Mouse (Mus musculus) forebrain, embryonic 10.5 days (tissue): ENCODE data around the gene Arl11. TPM values are rescaled to one million over a fixed set of nuclear protein-coding genes. Genes with fewer than 3 reads are reported as not detected.

Source experiments
- DNase-seq: peaks from one replicate; pipeline ENCODE4 v3.0.0-alpha.2; 2017; ENCODE audit warnings: low spot score; ENCODE audit errors: extremely low spot score
- H3K27ac ChIP-seq: fragments of 300-500 bp; sonication (generic); 2 replicates; pipeline ENCODE4 v1.5.1; 2016; ENCODE audit warnings: mild to moderate bottlenecking
- H3K27me3 ChIP-seq: fragments of 300-500 bp; sonication (generic); 2 replicates; pipeline ENCODE4 v1.6.1; 2016; ENCODE audit warnings: mild to moderate bottlenecking; ENCODE audit not compliant: poor library complexity, severe bottlenecking
- H3K36me3 ChIP-seq: fragments of 300-500 bp; sonication (generic); replicated peaks from 2 replicates; pipeline ENCODE4 v1.6.1; 2016; ENCODE audit warnings: mild to moderate bottlenecking, moderate library complexity
- H3K4me1 ChIP-seq: fragments of 300-500 bp; sonication (generic); 2 replicates; pipeline ENCODE4 v1.6.1; 2016
- H3K4me3 ChIP-seq: fragments of 300-500 bp; sonication (generic); 2 replicates; pipeline ENCODE4 v1.5.1; 2016; ENCODE audit warnings: mild to moderate bottlenecking, moderate library complexity
- H3K9me3 ChIP-seq: fragments of 300-500 bp; sonication (generic); 2 replicates; pipeline ENCODE4 v1.6.1; 2016; ENCODE audit warnings: mild to moderate bottlenecking, moderate library complexity
- WGBS: fragments of 180-500 bp; shearing (Covaris S2); methylation state at CpG from one replicate; pipeline ENCODE4 v1.1.7; 2016; 5-methylcytosine and 5-hydroxymethylcytosine counted together
- polyA plus RNA-seq: library from polyadenylated mRNA; unstranded; fragments of >200 nt; fragmentation: Nextera tagmentation; extraction: Ambion mirVana; gene quantifications from 2 replicates; pipeline ENCODE4 v1.2.1, GENCODE M21; 2016

Arl11 gene
- polyA plus RNA-seq = 0.19 and 0.31 TPM in 2 replicates

DNA sequence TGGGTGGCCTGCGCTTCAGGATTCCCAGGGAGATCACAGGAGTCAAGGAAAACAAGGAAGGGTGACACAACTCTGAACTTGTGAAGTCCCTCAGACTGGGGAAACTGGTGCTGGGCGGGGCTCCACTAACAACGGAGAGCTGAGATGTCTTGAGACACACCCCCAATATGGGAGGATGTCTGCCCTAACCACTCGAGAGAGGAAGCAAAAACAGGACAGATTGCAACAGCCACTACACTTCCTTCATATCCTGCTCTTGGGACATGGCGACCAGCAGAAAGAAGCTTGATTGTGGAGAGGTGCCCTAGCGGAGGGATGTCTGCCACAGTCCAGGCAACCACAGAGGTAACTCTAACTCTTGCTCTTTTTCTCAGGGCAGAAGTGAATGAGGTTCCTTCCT, at the start of gene Arl11:
TSS of gene Arl11 (plus strand) at position 161 of the 400 bp plus-strand sequence.
- peaks cover 6% of the 10 kb centered on the region; the same call in 1 of the 2 replicates for H3K4me1 ChIP-seq
- no peak within 1 kb of the TSS for H3K27ac ChIP-seq
- no peaks in the 10 kb centered on the region for H3K9me3 ChIP-seq
- 73% methylated on average over 6 of the region's 6 CpGs for WGBS
- no peak for DNase-seq
- H3K36me3 ChIP-seq = no peaks in the 10 kb centered on the region
- H3K4me3 ChIP-seq = no peak within 1 kb of the TSS
- no peaks in the 10 kb centered on the region for H3K27me3 ChIP-seq

DNA sequence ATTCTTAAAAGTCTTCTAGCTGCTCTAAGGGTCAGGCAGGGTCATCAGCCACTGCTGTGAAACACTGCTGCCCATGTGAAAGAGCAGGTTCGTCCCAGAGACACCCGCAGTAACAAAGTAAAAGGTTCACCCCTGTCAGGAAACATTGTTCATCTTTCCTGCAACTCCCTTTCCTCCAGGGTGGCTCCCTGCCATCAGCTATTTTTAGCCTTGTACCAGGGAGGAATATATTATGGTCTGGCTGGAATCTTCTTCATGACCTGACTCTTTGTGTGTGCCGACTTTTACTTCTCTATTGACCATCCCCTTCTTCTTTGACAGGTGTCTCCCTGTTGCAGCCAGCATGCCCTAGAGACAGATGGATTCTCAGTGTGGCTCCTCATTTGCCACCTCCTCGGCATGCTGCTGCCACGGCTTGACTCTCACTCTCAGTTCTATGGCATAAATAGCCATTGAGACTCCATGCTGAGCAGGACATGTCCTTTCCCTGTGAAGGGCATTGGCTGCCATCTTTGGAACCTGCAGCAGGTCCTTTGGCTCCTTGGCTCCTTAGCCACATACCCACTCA, 41.6 kb upstream of the Arl11 start:
- Histone ChIP-seq H3K4me1 (no peaks in the 10 kb centered on the region), H3K27ac (no peak overlapping the region), H3K4me3 (no peak overlapping the region), H3K27me3 (peaks cover 14% of the 10 kb centered on the region), H3K36me3 (no peaks in the 10 kb centered on the region), H3K9me3 (no peaks in the 10 kb centered on the region)
- WGBS = 72% methylated on average over 5 of the region's 5 CpGs
- DNase-seq = no peak

DNA sequence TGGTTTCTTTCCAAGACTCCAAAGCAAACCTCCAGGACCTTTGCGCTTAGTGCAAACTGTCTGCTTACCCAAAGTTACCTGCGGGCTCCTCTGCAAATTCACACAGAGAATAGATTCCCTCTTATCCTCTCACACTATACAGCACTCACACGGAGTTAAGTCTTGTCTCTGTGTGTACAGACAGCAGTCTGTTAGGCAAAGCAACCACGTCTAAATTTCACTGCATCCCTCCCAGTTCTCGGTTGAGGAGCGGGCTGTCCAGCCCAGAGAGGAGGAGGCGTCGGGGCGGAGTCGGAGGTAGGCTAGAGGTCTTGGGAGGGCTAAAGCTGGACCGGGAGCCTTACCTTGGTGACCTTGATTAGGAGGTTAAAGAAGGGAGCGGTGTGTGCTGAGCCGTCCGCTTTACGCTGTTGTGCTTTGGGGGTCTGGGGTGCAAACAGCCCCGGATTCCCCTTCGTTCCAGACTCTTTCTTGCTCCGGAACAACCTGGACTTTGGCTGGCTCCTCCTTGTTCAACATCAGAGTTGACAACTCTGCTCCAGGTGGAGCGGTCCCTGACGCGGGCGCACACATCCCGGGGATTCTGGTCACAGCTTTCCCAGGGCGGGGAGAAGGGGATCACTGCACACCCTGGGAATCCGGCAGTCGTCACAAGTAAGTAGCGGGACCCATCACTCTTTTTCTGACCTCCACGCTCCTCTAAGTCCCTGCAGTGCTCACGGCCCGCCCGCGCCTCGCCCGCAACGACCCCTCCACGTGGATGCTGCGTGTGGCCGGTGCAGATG, 34.9 kb upstream of the Arl11 start:
- Histone ChIP-seq H3K27me3 (peaks cover 52% of the 10 kb centered on the region), H3K4me3 (peak overlapping the region; percentile 40), H3K27ac (no peak overlapping the region), H3K36me3 (no peaks in the 10 kb centered on the region), H3K9me3 (no peaks in the 10 kb centered on the region), H3K4me1 (peaks cover 12% of the 10 kb centered on the region)
- DNase-seq = no peak
- WGBS = 10% methylated on average over 38 of the region's 38 CpGs

DNA sequence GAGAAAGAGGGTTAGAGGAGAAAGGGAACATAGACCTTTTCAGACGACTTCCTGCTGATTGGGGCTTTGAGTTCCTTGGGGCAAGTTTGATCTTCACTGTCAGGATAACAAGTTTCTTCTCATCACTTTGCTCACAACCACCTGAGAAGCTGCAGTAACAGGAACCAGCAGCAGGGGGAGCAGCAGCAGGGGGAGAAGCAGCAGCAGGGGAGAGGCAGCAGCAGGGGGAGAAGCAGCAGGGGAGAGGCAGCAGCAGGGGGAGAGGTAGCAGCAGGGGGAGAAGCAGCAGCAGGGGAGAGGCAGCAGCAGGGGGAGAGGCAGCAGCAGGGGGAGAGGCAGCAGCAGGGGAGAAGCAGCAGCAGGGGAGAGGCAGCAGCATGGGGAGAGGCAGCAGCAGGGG, 32.3 kb upstream of the Arl11 start:
- 49% methylated on average over 1 of the region's 1 CpGs for WGBS
- Histone ChIP-seq H3K27ac (no peak overlapping the region), H3K4me3 (no peak overlapping the region), H3K36me3 (no peaks in the 10 kb centered on the region), H3K9me3 (no peaks in the 10 kb centered on the region), H3K27me3 (peaks cover 46% of the 10 kb centered on the region), H3K4me1 (peaks cover 12% of the 10 kb centered on the region)
- no peak for DNase-seq

DNA sequence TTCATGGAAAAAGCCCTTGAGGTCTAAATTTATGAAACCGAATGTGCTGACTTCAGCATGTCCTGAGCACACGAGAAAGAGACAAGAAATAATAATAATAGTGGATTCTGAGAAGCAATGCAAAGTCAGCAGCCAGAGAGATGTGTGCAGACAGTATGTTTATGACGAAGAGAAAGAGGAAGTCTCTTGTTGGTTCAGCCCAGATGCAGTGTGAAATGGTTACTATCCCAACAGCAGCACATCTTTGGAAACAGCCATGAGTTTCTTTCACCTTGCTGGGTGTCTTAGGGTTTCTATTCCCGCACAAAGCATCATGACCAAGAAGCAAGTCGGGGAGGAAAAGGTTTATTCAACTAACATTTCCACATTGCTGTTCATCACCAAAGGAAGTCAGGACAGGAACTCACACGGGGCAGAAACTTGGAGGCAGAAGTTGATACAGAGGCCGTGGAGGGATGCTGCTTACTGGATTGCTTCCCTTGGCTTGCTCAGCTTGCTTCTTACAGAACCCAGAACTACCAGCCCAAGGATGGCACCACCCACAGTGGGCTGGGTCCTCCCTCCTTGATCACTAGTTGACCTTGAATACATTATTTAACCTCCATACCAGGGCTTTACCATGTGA, 30.8 kb upstream of the Arl11 start:
- WGBS = 83% methylated on average over 7 of the region's 7 CpGs
- Histone ChIP-seq H3K36me3 (no peaks in the 10 kb centered on the region), H3K4me3 (no peak overlapping the region)

DNA sequence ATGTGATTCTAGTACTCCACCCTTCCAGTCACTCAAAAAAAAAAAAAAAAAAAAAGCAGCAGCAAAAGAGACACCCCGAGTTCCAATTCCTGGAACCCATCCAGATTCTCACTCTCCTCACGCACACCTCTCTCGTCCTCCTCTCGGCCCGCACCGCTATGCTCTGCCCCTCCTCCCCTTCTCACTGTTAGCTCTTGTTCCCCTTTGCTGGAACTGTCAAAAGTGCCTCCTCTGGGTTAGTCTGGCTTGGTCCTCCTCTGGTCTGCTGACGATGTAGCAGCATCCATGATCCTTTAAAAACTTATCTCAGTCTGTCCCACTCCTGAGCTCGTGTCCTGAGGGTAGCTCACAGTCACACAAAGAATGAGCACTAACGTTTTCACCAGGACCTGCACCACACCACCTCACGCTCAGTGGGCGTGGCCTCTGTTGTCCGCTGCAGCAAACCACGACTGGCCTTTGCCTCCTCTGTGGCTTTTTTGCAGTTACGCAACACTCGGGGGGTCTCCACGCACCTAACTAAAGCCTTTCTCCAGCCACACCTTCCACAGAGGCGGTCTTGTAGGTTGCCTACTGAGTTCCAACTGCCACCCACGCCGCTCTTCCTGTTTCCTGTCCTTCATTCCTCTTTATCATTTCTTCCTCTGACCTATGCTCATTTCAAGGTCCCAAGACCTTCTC, 20.8 kb upstream of the Arl11 start:
- Histone ChIP-seq H3K36me3 (no peaks in the 10 kb centered on the region), H3K9me3 (no peaks in the 10 kb centered on the region), H3K4me1 (no peaks in the 10 kb centered on the region), H3K27me3 (no peaks in the 10 kb centered on the region), H3K4me3 (no peak overlapping the region), H3K27ac (no peak overlapping the region)
- WGBS = 73% methylated on average over 19 of the region's 19 CpGs
- DNase-seq = no peak

More for the DNA sequence above, 30.8 kb upstream of the Arl11 start:
- H3K27ac ChIP-seq = no peak overlapping the region
- H3K9me3 ChIP-seq = no peaks in the 10 kb centered on the region
- H3K4me1 ChIP-seq = peaks cover 12% of the 10 kb centered on the region
- peaks cover 31% of the 10 kb centered on the region for H3K27me3 ChIP-seq
- DNase-seq = no peak

DNA sequence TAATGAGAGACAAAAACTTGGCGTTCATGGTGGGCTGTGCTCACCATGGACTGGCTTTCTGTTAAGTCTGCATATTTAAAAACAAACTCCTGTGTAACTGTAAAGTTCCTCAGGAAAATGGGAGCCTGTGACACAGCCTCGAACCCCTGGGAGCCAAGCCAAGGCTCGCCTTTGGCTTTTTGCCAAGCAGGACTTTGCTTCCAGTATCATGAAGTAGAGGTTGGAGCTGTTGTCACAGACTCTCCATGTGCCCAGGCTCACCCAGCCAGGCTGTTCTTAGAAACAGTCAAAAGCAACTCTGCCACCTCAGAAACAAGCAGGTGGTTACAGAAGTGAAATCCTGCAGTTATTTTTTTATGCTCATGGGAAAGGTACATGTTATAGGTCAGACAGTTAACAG, 18.9 kb upstream of the Arl11 start:
- Histone ChIP-seq H3K9me3 (no peaks in the 10 kb centered on the region), H3K27me3 (no peaks in the 10 kb centered on the region), H3K27ac (no peak overlapping the region), H3K36me3 (no peaks in the 10 kb centered on the region), H3K4me3 (no peak overlapping the region), H3K4me1 (no peaks in the 10 kb centered on the region)
- 86% methylated on average over 3 of the region's 3 CpGs for WGBS
- no peak for DNase-seq

DNA sequence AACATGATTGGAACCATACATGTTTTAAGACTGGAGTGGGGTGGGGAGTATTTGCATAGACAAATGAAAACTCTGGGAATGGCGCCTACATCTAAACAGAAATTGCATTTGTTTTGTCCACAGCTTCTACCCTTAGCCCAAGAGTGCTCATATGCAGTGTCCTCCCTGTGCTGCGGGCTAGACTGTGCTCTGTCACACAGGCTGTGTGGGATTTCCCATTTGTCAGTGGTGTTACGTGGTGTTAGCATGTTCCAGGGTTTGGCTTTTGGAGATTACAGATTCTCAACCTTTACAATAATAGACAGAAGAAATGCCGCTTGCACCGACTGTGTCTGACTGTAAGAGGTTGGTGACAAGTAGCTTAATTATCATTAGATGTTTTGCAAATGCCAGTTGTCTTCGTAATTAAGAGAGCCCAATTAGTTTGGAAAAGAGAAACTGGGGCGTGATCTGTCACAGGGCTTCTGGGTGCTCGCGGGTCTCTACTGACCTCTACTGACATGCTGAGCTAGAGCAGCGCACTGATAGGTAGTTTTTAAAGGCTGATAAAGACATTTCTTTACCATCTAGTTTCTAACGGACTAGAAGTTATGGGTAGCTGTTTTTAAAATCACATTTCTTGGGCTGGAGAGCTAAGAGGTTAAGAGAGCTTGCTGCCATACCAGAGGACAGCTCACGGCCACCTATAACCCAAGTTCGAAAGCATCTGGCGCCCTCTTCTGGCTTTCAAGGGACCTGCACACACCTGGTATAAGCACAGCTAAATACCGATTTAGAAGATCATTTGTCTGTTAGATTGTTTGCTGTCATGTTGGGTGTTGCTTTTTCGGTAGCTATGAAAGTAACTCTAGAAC, 15.4 kb upstream of the Arl11 start:
- WGBS = 50% methylated on average over 16 of the region's 16 CpGs
- H3K4me1 ChIP-seq = no peaks in the 10 kb centered on the region
- H3K27ac ChIP-seq = no peak overlapping the region
- peak; percentile 59 for DNase-seq
- no peaks in the 10 kb centered on the region for H3K9me3 ChIP-seq
- no peaks in the 10 kb centered on the region for H3K27me3 ChIP-seq
- H3K4me3 ChIP-seq = no peak overlapping the region
- no peaks in the 10 kb centered on the region for H3K36me3 ChIP-seq

DNA sequence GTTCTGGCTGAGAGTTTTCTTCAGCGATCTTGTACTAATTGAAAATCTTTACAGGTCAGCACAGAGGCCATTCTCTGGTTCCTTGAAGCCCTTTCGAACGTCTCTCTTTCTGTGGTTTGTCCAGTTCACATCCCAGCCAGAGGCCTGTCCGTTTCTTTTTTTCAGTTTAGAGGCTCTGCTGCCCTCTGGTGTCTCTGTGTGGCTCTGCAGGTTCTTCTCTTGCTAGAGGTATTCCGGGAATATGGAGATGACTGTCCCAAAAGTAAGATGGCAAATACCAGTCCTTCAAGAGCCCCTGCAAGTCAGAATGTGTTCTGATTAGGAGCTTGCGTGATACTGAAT, 14.8 kb upstream of the Arl11 start:
- H3K27ac ChIP-seq = no peak overlapping the region
- H3K4me3 ChIP-seq = no peak overlapping the region
- H3K9me3 ChIP-seq = no peaks in the 10 kb centered on the region
- no peaks in the 10 kb centered on the region for H3K36me3 ChIP-seq
- H3K4me1 ChIP-seq = no peaks in the 10 kb centered on the region
- DNase-seq = peak; percentile 63
- H3K27me3 ChIP-seq = no peaks in the 10 kb centered on the region
- WGBS = 17% methylated on average over 6 of the region's 6 CpGs

DNA sequence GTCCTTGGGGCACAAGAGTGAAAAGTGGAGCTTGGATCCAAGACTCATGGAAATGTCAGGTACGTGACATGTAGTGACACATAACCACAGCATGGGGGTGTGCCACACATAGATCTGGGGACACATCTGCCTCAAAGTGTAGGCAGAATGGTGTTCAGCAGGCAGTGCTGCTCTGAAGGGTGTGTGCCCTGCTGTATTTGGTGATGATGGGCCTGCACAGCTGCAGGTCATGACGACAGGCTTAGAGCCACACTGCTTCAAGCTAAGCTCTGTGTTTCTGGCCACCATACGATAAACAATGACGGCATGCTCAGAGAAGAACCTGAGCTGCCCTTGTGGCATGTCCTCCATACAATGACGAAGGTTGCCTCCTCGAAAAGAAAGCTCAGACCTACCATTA, 9.7 kb upstream of the Arl11 start:
- H3K27ac ChIP-seq = no peak overlapping the region
- 89% methylated on average over 6 of the region's 6 CpGs for WGBS

DNA sequence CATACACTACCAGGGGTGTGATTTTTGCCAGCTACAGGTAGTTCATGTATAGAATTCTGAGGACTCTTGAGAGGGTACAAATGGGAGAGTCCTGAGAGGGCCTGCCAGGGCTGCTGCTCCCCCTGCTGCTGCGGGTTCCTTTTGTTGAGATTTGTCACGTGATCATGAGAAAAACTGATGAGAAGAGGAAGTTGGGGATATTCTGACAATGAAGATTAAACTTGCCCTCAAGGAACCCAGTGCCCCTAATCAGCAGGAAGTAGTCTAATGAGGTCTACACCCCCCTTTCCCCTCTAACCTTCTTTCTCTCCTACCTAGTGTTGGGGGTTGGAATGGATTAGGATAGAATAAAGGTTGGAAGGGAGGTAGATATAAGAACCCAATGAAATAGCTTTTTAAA, 8.2 kb upstream of the Arl11 start:
- Histone ChIP-seq H3K4me1 (no peaks in the 10 kb centered on the region), H3K36me3 (no peaks in the 10 kb centered on the region), H3K27ac (no peak overlapping the region), H3K4me3 (no peak overlapping the region), H3K9me3 (no peaks in the 10 kb centered on the region), H3K27me3 (no peaks in the 10 kb centered on the region)
- WGBS = 49% methylated on average over 2 of the region's 2 CpGs
- DNase-seq = no peak

More for the DNA sequence above, 9.7 kb upstream of the Arl11 start:
- H3K27me3 ChIP-seq = no peaks in the 10 kb centered on the region
- no peaks in the 10 kb centered on the region for H3K36me3 ChIP-seq
- no peak overlapping the region for H3K4me3 ChIP-seq
- no peaks in the 10 kb centered on the region for H3K4me1 ChIP-seq
- no peak for DNase-seq
- H3K9me3 ChIP-seq = no peaks in the 10 kb centered on the region

DNA sequence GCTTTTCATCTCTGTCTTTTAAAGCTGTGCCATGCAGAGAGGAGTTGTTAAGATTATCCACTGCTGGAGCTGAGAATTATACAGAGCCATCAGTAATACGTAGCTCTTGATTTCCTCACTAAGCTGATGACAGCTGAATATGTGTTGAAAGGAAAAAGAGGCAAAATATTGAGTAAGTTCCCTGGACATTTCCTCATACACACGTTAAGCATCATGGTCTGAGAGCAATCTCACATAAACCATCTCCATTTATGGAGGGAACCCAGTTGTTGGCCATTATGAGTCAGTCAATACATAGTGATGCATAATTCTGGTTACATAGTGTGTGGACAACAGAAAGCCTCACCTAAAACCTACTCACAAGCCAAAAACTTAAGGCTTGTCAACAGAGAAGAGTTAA, 7.1 kb upstream of the Arl11 start:
- Histone ChIP-seq H3K27ac (no peak overlapping the region), H3K27me3 (no peaks in the 10 kb centered on the region), H3K4me3 (no peak overlapping the region), H3K4me1 (no peaks in the 10 kb centered on the region), H3K36me3 (no peaks in the 10 kb centered on the region), H3K9me3 (no peaks in the 10 kb centered on the region)
- no peak for DNase-seq
- WGBS = 86% methylated on average over 2 of the region's 2 CpGs
